In genomic region chr11:80079751-80080150, GRCm38 (mm10) we compare ENCODE assay signal across 9 mouse cellular contexts. TPM values are rescaled to one million over a fixed set of nuclear protein-coding genes. Genes with fewer than 3 reads are reported as not detected.
DNase-seq lines count a peak whose midpoint lies in the region; ATAC-seq and TF ChIP-seq lines count a peak whose summit lies in the region.
"Had no signal": no experiment of that assay in that cellular context is flagged by ENCODE, and none has a peak within 500 bp of the region (broad histone marks: within the 10 kb centered on the region; RNA-seq: fewer than 3 reads in every experiment).

No protein-coding gene starts in this region.

- H3K27ac ChIP-seq in heart, embryonic 14.5 days (replicated peaks in 1 of 2; ENCODE audit: control insufficient read depth in 1 of 2, insufficient read depth in 1 of 2, low read depth in 2 of 2, low read length in 2 of 2): peak overlapping the region in 1 of 2 experiments; percentile 97; a peak in 2 of 4 replicates
- H3K27ac ChIP-seq in bone marrow, adult 2 months (ENCODE audit: control insufficient read depth, insufficient read depth, low read depth, low read length, poor library complexity): no peak overlapping the region
- no peak overlapping the region for H3K27ac ChIP-seq in hindbrain, embryonic 15.5 days (replicated peaks)
- no peak overlapping the region for H3K27ac ChIP-seq in midbrain, embryonic 12.5 days (replicated peaks)

- no peak for TF ChIP-seq POLR2A in bone marrow, adult 2 months (IDR thresholded peaks at IDR 0.05; ENCODE audit: borderline replicate concordance, control insufficient read depth, low read depth, low read length)

- peak overlapping the region; percentile 87 for H3K4me2 ChIP-seq in heart, embryonic 14.5 days (ENCODE audit: low read length)
- H3K4me2 ChIP-seq in hindbrain, embryonic 15.5 days: peak overlapping the region; percentile 67
- H3K4me2 ChIP-seq in midbrain, embryonic 12.5 days (replicated peaks): peak overlapping the region; percentile 81

- TF ChIP-seq CTCF in bone marrow, adult 2 months (IDR thresholded peaks at IDR 0.05; ENCODE audit: control insufficient read depth, insufficient read depth, low read length): no peak

- H3K27me3 ChIP-seq in heart, embryonic 14.5 days (ENCODE audit: control insufficient read depth, insufficient read depth, low read length): no peaks in the 10 kb centered on the region
- no peaks in the 10 kb centered on the region for H3K27me3 ChIP-seq in hindbrain, embryonic 15.5 days
- no peaks in the 10 kb centered on the region for H3K27me3 ChIP-seq in midbrain, embryonic 12.5 days
- H3K27me3 ChIP-seq: Patski had no signal

- 33% methylated on average over 6 of the region's 6 CpGs for WGBS in heart, embryonic 14.5 days
- 2% methylated on average over 6 of the region's 6 CpGs for WGBS in bone marrow, adult 2 months
- WGBS in hindbrain, embryonic 15.5 days: 70% methylated on average over 6 of the region's 6 CpGs
- 63% methylated on average over 6 of the region's 6 CpGs for WGBS in midbrain, embryonic 12.5 days

- H3K4me3 ChIP-seq in heart, embryonic 14.5 days (ENCODE audit: control insufficient read depth in 1 of 2, insufficient read depth in 1 of 2, low read depth in 1 of 2, low read length in 2 of 2): peak overlapping the region; percentile 78 to 88; a peak in 3 of 4 replicates
- peak overlapping the region; percentile 94 for H3K4me3 ChIP-seq in bone marrow, adult 2 months (replicated peaks; ENCODE audit: control insufficient read depth, low read depth, low read length)
- H3K4me3 ChIP-seq in hindbrain, embryonic 15.5 days: peak overlapping the region; percentile 67
- peak overlapping the region; percentile 94 for H3K4me3 ChIP-seq in midbrain, embryonic 12.5 days

- peak overlapping the region; percentile 95 for H3K9ac ChIP-seq in heart, embryonic 14.5 days (ENCODE audit: low read length)
- H3K9ac ChIP-seq in hindbrain, embryonic 15.5 days: no peak overlapping the region
- H3K9ac ChIP-seq in midbrain, embryonic 12.5 days (replicated peaks): peak overlapping the region; percentile 93; the same call in 1 of the 2 replicates

- ATAC-seq in heart, embryonic 14.5 days (ENCODE audit: insufficient number of reproducible peaks, insufficient read depth, low FRiP score, low read depth): no peak
- ATAC-seq in hindbrain, embryonic 15.5 days (ENCODE audit: low FRiP score, low read depth): no peak
- ATAC-seq in midbrain, embryonic 12.5 days (ENCODE audit: low FRiP score, low read depth): no peak

- no peaks in the 10 kb centered on the region for H3K9me3 ChIP-seq in heart, embryonic 14.5 days (ENCODE audit: control insufficient read depth, low read length)
- H3K9me3 ChIP-seq in hindbrain, embryonic 15.5 days: no peaks in the 10 kb centered on the region
- no peaks in the 10 kb centered on the region for H3K9me3 ChIP-seq in midbrain, embryonic 12.5 days

- peaks cover 6 to 13% of the 10 kb centered on the region in 2 experiments for H3K4me1 ChIP-seq in heart, embryonic 14.5 days (ENCODE audit: control insufficient read depth in 2 of 2, insufficient read depth in 2 of 2, low read length in 2 of 2)
- peaks cover 1% of the 10 kb centered on the region; the same call in 1 of the 2 replicates for H3K4me1 ChIP-seq in bone marrow, adult 2 months (ENCODE audit: control insufficient read depth, insufficient read depth, low read length)
- peaks cover 16% of the 10 kb centered on the region for H3K4me1 ChIP-seq in hindbrain, embryonic 15.5 days (replicated peaks)
- H3K4me1 ChIP-seq in midbrain, embryonic 12.5 days: peaks cover 16% of the 10 kb centered on the region

- peaks cover 10% of the 10 kb centered on the region for H3K36me3 ChIP-seq in heart, embryonic 14.5 days (ENCODE audit: control insufficient read depth, insufficient read depth, low read length)
- no peaks in the 10 kb centered on the region for H3K36me3 ChIP-seq in hindbrain, embryonic 15.5 days
- no peaks in the 10 kb centered on the region for H3K36me3 ChIP-seq in midbrain, embryonic 12.5 days

- no peak for DNase-seq in heart, adult 9 months (ENCODE audit: low spot score in 2 of 2)
- no peak for DNase-seq in retina, postnatal 1 day
- no peak for DNase-seq in left cerebral cortex, adult 18-20 months (ENCODE audit: low spot score in 2 of 2)
- DNase-seq in left cerebral cortex, adult 11 months (ENCODE audit: low spot score): no peak

RNA-seq across cellular contexts. Expression of gene Crlf3, which starts 1.0 kb away (rescaled TPM):
- 32.5 and 33.3 TPM in 2 replicates for polyA plus RNA-seq in heart, embryonic 14.5 days (2014; fragmentation: Nextera tagmentation; extraction: Ambion mirVana)
- polyA plus RNA-seq in bone marrow, adult 2 months (2011; ENCODE audit: insufficient read depth, insufficient read length, low replicate concordance, missing spikeins): 35.5 and 47.8 TPM in 2 replicates
- 12.3 and 13.3 TPM in 2 replicates for polyA plus RNA-seq in hindbrain, embryonic 15.5 days (2015; fragmentation: Nextera tagmentation; extraction: Ambion mirVana)
- polyA plus RNA-seq in midbrain, embryonic 12.5 days (2016; fragmentation: Nextera tagmentation; extraction: Ambion mirVana): 22.6 and 24.6 TPM in 2 replicates
- total RNA-seq in left cerebral cortex, adult 18-20 months (2021): 10 to 100 TPM; 12.1 to 15.0 TPM

RNA-seq across cellular contexts. Expression of gene Atad5, which starts 9.4 kb away (rescaled TPM):
- polyA plus RNA-seq in heart, embryonic 14.5 days (2014; fragmentation: Nextera tagmentation; extraction: Ambion mirVana): 5.3 and 5.6 TPM in 2 replicates
- 19.4 and 23.1 TPM in 2 replicates for polyA plus RNA-seq in bone marrow, adult 2 months (2011; ENCODE audit: insufficient read depth, insufficient read length, low replicate concordance, missing spikeins)
- 4.6 and 4.9 TPM in 2 replicates for polyA plus RNA-seq in hindbrain, embryonic 15.5 days (2015; fragmentation: Nextera tagmentation; extraction: Ambion mirVana)
- polyA plus RNA-seq in midbrain, embryonic 12.5 days (2016; fragmentation: Nextera tagmentation; extraction: Ambion mirVana): 13.8 and 14.5 TPM in 2 replicates
- total RNA-seq in left cerebral cortex, adult 18-20 months (2021): 1 to 10 TPM; 2.7 to 3.0 TPM
